Mouse (Mus musculus): Measurements from ENCODE around the gene Zc3h14. TPM values are rescaled to one million over a fixed set of nuclear protein-coding genes. Genes with fewer than 3 reads are reported as not detected.

The Zc3h14 gene
- polyA plus RNA-seq, 1 experiment from 2014 or later: 135 TPM

DNA sequence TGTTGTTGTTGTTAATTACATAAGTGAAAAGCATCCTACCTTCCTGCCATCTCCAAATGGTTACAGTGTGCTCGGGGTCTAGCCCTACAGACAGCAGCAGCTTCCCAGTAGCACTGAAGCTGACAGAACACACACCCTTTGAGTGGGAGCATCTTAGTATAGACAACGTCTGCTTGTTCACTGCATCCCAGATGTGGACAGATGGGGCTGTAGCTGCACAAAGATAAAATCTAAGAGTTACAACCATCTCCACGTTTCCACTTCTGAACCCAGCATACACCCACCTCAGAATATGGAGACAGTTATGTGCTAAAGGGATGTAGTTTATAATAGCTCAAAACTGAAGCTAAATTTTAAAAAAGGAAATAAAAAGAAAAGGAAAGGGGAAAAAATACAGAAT is 55.5 kb downstream of the Zc3h14 start:
- ATAC-seq (ENCODE audit: low FRiP score, low TSS enrichment) (no peak), DNase-seq (no peak)
- H3K9ac ChIP-seq (replicated peaks; ENCODE audit: low read length): no peak overlapping the region
- no peaks in the 10 kb centered on the region for H3K27me3 ChIP-seq (ENCODE audit: control insufficient read depth, insufficient read depth, low read length)
- no peaks in the 10 kb centered on the region for H3K4me1 ChIP-seq (ENCODE audit: control insufficient read depth, insufficient read depth, low read length)
- H3K4me3 ChIP-seq (replicated peaks; ENCODE audit: low read depth, low read length): no peak overlapping the region
- no peak overlapping the region for H3K4me2 ChIP-seq (ENCODE audit: low read length)
- peaks cover 55% of the 10 kb centered on the region for H3K36me3 ChIP-seq (ENCODE audit: control insufficient read depth, insufficient read depth, low read length)
- no peak overlapping the region for H3K27ac ChIP-seq (replicated peaks; ENCODE audit: low read depth, low read length)
- no peaks in the 10 kb centered on the region for H3K9me3 ChIP-seq (ENCODE audit: control insufficient read depth, low read length)
- WGBS: 88% methylated on average over 3 of the region's 3 CpGs

DNA sequence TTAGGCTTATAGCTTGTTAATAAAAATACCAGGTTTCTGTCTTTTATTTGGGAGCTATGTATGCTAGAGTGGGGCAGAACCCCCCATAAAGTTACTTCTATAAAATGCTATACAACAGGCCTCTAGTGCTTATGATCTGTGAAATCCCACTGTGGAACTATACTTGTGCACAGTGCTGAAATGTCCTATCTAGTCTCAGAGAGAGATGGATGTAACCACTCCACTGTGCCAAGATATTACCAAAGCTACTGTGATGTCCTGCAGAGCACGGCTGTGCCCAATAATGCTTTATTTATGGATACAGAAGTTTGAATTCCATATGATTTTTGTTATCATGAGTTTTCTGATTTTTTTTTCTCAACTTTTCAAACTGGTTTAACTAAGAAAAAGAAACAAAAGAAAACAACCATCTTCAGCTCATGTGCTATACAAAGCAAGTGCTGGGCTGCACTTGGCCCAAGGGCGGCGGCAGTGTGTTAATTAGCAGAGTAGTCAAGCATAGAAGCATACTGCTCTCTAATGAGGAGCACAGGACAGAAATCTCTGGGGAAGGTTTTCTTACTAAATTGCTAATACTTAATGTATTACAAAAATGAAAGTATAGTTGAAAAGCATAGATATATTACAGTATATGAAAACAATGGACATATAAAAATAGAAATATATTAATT is 57.4 kb downstream of the Zc3h14 start:
- DNase-seq: peak; percentile 30
- H3K9me3 ChIP-seq (ENCODE audit: control insufficient read depth, low read length): no peaks in the 10 kb centered on the region
- no peak overlapping the region for H3K9ac ChIP-seq (replicated peaks; ENCODE audit: low read length)
- WGBS: 82% methylated on average over 3 of the region's 3 CpGs
- no peak overlapping the region for H3K4me3 ChIP-seq (replicated peaks; ENCODE audit: low read depth, low read length)
- no peak overlapping the region for H3K4me2 ChIP-seq (ENCODE audit: low read length)
- ATAC-seq (ENCODE audit: low FRiP score, low TSS enrichment): no peak
- H3K27me3 ChIP-seq (ENCODE audit: control insufficient read depth, insufficient read depth, low read length): no peaks in the 10 kb centered on the region
- peaks cover 47% of the 10 kb centered on the region for H3K36me3 ChIP-seq (ENCODE audit: control insufficient read depth, insufficient read depth, low read length)
- no peaks in the 10 kb centered on the region for H3K4me1 ChIP-seq (ENCODE audit: control insufficient read depth, insufficient read depth, low read length)
- H3K27ac ChIP-seq (replicated peaks; ENCODE audit: low read depth, low read length): no peak overlapping the region

DNA sequence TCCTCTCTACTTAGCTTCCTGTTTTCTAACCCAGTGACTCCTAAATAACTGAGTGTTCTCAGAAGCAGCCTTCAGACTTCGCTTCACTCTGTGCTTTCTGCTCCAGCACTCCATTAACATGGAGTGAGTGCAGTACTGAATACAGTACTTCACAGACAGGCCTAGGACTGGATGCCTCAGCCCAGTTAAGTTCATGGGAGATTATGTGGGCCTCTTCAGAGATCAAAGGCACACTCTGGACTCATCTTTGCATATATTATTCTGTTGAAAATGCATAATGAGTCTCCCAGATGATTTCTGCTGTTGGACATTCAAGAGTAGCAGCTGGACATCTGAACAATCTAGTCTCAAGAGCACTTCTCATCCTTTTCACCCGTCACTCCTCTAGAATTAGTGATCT is 74.0 kb downstream of the Zc3h14 start:
- DNase-seq: peak; percentile 29
- no peaks in the 10 kb centered on the region for H3K9me3 ChIP-seq (ENCODE audit: control insufficient read depth, low read length)
- no peaks in the 10 kb centered on the region for H3K4me1 ChIP-seq (ENCODE audit: control insufficient read depth, insufficient read depth, low read length)
- peak; percentile 53; the same call in 1 of the 2 replicates for ATAC-seq (ENCODE audit: low FRiP score, low TSS enrichment)
- H3K36me3 ChIP-seq (ENCODE audit: control insufficient read depth, insufficient read depth, low read length): peaks cover 42% of the 10 kb centered on the region
- 48% methylated on average over 2 of the region's 2 CpGs for WGBS
- H3K9ac ChIP-seq (replicated peaks; ENCODE audit: low read length): no peak overlapping the region
- no peak overlapping the region; the same call in 1 of the 2 replicates for H3K27ac ChIP-seq (replicated peaks; ENCODE audit: low read depth, low read length)
- no peak overlapping the region for H3K4me3 ChIP-seq (replicated peaks; ENCODE audit: low read depth, low read length)
- H3K27me3 ChIP-seq (ENCODE audit: control insufficient read depth, insufficient read depth, low read length): no peaks in the 10 kb centered on the region
- H3K4me2 ChIP-seq (ENCODE audit: low read length): no peak overlapping the region

DNA sequence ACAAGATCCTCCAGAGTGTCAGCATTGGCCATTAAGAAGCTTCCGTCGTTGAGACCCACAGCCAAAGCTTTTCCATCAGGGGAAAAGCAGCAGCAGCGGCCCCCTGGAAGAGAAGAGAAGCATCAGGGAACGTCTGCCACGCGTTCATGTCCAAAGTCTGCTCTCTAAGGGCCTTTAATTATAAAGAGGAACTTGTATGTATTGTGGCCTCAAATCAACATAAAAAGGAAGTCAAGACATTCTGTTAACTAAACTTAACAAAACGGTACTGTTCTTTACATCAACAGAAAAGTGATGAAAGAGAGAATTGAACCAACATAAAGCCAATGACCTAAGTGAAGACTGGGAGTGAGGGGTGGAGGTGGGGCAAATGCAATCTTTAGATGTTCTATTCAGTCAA is 84.4 kb downstream of the Zc3h14 start:
- WGBS: 92% methylated on average over 7 of the region's 7 CpGs
- Histone ChIP-seq H3K4me1 (ENCODE audit: control insufficient read depth, insufficient read depth, low read length) (no peaks in the 10 kb centered on the region), H3K4me2 (ENCODE audit: low read length) (no peak overlapping the region), H3K36me3 (ENCODE audit: control insufficient read depth, insufficient read depth, low read length) (peaks cover 41% of the 10 kb centered on the region), H3K9ac (replicated peaks; ENCODE audit: low read length) (no peak overlapping the region), H3K9me3 (ENCODE audit: control insufficient read depth, low read length) (no peaks in the 10 kb centered on the region), H3K4me3 (replicated peaks; ENCODE audit: low read depth, low read length) (no peak overlapping the region), H3K27ac (replicated peaks; ENCODE audit: low read depth, low read length) (no peak overlapping the region), H3K27me3 (ENCODE audit: control insufficient read depth, insufficient read depth, low read length) (no peaks in the 10 kb centered on the region)
- DNase-seq (no peak), ATAC-seq (ENCODE audit: low FRiP score, low TSS enrichment) (no peak)

DNA sequence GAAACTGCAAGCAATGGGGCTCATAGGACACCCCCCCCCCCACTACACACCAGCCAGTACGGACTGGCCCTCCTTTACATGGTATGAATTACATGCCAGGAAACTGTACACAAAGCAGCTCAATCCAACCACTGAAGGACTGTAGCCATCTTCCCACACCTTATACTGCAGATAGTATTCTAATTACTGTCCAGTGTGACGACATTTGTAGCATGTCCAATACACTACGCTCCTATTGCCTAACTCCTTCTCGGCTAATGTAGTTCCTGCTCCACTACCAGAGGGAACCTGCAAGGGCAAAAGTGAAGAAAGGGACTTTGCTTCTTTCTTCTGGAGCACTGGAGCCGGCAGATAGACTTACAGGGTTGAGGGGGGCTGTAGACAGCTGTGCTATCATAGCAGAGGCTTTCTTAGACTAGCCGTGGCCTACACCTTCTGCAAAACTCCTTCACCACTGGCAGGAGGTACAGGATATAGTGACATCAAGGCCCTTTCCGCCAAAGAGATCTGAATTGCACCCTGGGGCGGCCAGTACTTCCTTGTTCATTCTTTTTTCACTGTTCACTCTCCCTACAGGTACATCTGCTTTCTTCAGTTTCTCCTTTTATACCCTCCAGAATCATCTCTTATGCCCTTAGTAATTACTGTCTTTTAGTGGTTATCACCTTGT is 86.3 kb downstream of the Zc3h14 start:
- DNase-seq (no peak), ATAC-seq (ENCODE audit: low FRiP score, low TSS enrichment) (no peak)
- Histone ChIP-seq H3K27ac (replicated peaks; ENCODE audit: low read depth, low read length) (no peak overlapping the region), H3K4me3 (replicated peaks; ENCODE audit: low read depth, low read length) (no peak overlapping the region), H3K4me1 (ENCODE audit: control insufficient read depth, insufficient read depth, low read length) (no peaks in the 10 kb centered on the region), H3K9ac (replicated peaks; ENCODE audit: low read length) (no peak overlapping the region), H3K36me3 (ENCODE audit: control insufficient read depth, insufficient read depth, low read length) (peaks cover 41% of the 10 kb centered on the region), H3K4me2 (ENCODE audit: low read length) (no peak overlapping the region), H3K9me3 (ENCODE audit: control insufficient read depth, low read length) (no peaks in the 10 kb centered on the region), H3K27me3 (ENCODE audit: control insufficient read depth, insufficient read depth, low read length) (no peaks in the 10 kb centered on the region)
- WGBS: 96% methylated on average over 8 of the region's 8 CpGs

DNA sequence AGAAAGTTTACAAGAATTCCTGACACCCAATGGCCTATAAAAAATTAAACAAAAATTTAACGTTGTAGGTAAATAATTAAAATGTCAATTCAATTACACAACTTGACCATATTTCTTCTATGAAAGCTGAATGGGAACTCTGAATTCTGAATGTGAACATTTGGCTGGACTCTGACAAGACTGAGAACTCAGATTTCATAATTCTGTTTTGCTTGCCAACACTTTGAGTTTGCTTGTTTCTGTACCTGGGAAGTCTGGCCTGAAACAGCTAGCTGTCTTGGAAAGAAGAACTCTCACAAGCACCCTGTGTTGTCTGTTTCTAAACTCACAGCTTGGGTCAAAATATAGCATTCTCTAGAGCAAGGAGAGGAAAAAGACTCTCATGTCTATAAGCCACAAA is 87.1 kb downstream of the Zc3h14 start:
- WGBS: 95% methylated on average over 1 of the region's 1 CpGs
- DNase-seq: no peak
- Histone ChIP-seq H3K4me1 (ENCODE audit: control insufficient read depth, insufficient read depth, low read length) (no peaks in the 10 kb centered on the region), H3K4me3 (replicated peaks; ENCODE audit: low read depth, low read length) (no peak overlapping the region), H3K27ac (replicated peaks; ENCODE audit: low read depth, low read length) (no peak overlapping the region), H3K27me3 (ENCODE audit: control insufficient read depth, insufficient read depth, low read length) (no peaks in the 10 kb centered on the region), H3K9ac (replicated peaks; ENCODE audit: low read length) (no peak overlapping the region), H3K4me2 (ENCODE audit: low read length) (no peak overlapping the region), H3K9me3 (ENCODE audit: control insufficient read depth, low read length) (no peaks in the 10 kb centered on the region), H3K36me3 (ENCODE audit: control insufficient read depth, insufficient read depth, low read length) (peaks cover 36% of the 10 kb centered on the region)
- no peak for ATAC-seq (ENCODE audit: low FRiP score, low TSS enrichment)

DNA sequence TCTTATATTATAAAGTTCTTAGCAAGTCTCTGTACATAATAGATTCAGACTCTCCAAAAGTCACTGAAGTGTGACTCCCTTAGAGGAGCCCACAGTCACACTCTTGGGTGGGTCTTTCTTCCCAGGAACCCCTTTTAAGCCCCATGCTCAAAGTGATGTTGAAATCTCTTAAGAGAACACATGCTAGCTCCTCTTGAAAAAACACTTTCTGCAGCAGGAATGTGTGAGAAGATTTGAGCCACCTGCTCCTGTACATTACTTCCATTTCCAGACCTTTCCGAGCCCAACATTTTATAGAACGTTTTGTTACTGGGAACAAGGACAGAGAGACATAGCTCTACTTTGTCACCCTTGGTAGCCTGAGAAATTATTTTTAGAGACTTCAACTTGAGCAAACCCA is 88.1 kb downstream of the Zc3h14 start:
- 96% methylated on average over 2 of the region's 2 CpGs for WGBS

DNA sequence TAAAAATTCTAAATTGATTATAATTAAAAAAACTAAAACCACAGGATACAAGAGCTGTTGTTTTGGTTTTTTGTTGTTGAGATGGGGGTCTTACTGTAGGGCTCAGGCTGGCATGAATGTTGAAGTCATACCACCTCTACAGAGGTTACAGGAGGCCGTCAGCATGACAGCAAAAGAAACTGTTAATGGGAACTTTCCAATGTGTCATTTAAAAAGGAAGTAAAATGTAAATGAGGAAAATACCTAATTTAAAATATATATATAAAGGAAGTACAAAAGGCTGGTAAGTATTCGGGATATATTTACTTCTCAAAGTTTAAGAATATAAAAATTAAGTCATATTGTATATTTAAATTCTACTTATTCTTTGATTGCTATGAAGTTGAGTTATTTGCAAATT is 88.7 kb downstream of the Zc3h14 start:
- H3K36me3 ChIP-seq (ENCODE audit: control insufficient read depth, insufficient read depth, low read length): peaks cover 27% of the 10 kb centered on the region
- no peak overlapping the region for H3K27ac ChIP-seq (replicated peaks; ENCODE audit: low read depth, low read length)
- no peak for ATAC-seq (ENCODE audit: low FRiP score, low TSS enrichment)
- H3K4me2 ChIP-seq (ENCODE audit: low read length): no peak overlapping the region
- no peaks in the 10 kb centered on the region for H3K27me3 ChIP-seq (ENCODE audit: control insufficient read depth, insufficient read depth, low read length)
- no peak overlapping the region for H3K9ac ChIP-seq (replicated peaks; ENCODE audit: low read length)
- no peaks in the 10 kb centered on the region for H3K4me1 ChIP-seq (ENCODE audit: control insufficient read depth, insufficient read depth, low read length)
- H3K9me3 ChIP-seq (ENCODE audit: control insufficient read depth, low read length): no peaks in the 10 kb centered on the region
- no peak overlapping the region for H3K4me3 ChIP-seq (replicated peaks; ENCODE audit: low read depth, low read length)
- DNase-seq: no peak
- 95% methylated on average over 2 of the region's 2 CpGs for WGBS

More for the DNA sequence above, 88.1 kb downstream of the Zc3h14 start:
- Histone ChIP-seq H3K4me3 (replicated peaks; ENCODE audit: low read depth, low read length) (no peak overlapping the region), H3K27me3 (ENCODE audit: control insufficient read depth, insufficient read depth, low read length) (no peaks in the 10 kb centered on the region), H3K4me1 (ENCODE audit: control insufficient read depth, insufficient read depth, low read length) (no peaks in the 10 kb centered on the region), H3K9ac (replicated peaks; ENCODE audit: low read length) (no peak overlapping the region), H3K36me3 (ENCODE audit: control insufficient read depth, insufficient read depth, low read length) (peaks cover 28% of the 10 kb centered on the region), H3K4me2 (ENCODE audit: low read length) (no peak overlapping the region), H3K27ac (replicated peaks; ENCODE audit: low read depth, low read length) (no peak overlapping the region), H3K9me3 (ENCODE audit: control insufficient read depth, low read length) (no peaks in the 10 kb centered on the region)
- ATAC-seq (ENCODE audit: low FRiP score, low TSS enrichment) (no peak), DNase-seq (no peak)

All from midbrain, embryonic 14.5 days (tissue).